Mouse (Mus musculus): ENCODE results near the gene Fcho1.

Fcho1 gene

DNA sequence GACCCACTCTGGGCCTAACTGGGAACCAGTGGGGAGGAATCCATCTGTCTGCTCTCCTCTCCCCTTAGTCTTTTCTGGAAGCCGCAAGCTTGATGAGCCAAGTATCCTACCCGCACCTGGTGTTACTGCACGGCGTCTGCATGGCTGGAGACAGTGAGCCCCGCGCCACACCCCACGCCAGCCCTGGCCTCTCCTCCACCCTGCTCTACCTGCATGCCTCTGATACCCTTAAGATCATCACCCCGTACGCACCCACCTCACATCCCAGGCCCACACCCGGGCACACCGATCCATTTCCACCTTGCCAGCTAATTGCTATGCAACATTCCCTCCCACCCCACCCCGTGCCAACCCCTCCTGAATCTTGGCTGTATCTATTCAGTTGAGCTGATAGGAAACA lies 42.7 kb downstream of the Fcho1 start:
- no peak for DNase-seq (ENCODE audit: low read depth)

DNA sequence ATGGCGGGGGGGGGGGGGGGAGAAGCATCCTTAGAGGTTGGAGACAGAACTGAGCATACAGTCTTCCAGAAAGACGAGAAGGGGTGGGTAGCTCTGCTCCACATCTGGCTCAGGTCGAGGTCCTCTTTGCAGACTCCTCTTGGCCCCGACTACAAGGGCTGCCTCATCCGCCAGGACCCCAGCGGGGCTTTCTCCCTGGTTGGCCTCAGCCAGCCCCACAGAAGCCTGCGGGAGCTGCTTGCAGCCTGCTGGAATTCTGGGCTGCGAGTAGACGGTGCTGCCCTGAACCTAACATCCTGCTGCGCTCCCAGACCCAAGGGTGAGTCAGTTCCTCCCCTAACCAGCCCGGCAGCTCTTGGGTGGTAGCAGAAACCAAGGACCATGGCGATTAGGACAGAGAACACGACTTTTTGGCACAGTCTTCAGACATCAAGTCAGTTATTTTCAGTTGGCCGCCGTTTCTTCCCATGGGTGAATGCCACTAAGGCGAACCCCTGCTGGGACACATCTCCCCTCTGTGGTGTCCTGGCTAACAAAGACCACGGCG lies 44.1 kb downstream of the Fcho1 start:
- no peak for DNase-seq (ENCODE audit: low read depth)

DNA sequence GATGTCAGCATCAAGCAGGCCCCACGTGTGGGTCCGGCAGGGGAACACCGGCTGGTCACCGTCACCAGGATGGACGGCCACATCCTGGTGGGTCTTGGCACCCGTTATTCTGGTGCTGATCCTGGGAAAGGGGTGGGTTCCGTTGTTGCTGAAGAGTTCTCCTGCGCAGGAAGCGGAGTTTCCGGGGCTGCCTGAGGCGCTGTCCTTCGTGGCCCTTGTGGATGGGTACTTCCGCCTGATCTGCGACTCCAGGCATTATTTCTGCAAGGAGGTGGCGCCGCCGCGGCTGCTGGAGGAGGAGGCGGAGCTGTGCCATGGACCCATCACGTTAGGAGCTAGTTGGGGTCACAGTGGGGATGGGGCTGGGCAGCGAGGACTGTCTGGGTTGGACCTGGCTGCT lies 45.0 kb downstream of the Fcho1 start:
- DNase-seq (ENCODE audit: low read depth): no peak

DNA sequence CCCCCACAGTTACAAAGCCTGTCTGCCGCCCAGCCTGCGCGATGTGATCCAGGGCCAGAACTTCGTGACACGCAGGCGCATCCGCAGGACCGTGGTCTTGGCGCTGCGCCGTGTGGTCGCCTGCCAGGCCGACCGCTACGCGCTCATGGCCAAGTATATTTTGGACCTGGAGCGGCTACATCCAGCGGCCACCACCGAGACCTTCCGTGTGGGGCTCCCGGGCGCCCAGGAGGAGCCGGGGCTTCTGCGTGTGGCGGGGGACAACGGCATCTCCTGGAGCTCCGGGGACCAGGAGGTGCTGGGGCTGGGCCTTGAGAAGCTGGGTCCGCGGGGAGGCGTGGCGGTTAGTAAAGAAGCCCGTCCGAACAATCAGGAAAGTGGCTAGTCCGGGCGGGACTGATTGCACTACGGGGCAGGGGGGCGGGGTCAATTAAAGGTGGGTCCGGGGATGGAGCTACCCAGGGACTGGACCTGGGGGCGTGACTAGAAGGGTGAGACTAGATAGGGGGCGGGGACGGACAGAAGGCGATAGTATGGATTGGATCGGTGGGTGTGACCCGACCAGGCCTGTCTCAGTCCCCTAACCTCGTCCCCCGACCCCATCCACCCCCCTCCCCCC lies 45.9 kb downstream of the Fcho1 start:
- no peak for DNase-seq (ENCODE audit: low read depth)

DNA sequence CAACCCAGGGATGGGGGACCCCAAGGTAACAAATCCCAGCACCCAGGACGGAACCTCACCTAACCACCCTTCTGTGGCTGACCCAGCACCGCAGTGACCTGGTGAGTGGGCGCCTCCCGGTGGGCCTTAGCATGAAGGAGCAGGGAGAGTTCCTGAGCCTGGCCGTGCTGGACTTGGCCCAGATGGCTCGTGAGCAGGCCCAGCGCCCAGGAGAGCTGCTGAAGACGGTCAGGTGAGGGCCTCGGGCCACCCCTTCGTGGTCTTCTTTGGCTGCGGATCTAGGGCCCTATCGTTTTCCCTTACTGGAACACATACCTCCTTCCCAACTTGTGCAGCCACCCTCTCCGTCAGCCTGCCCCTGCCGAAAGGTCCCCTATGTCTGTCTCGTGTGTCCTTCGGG lies 46.4 kb downstream of the Fcho1 start:
- DNase-seq (ENCODE audit: low read depth): no peak

DNA sequence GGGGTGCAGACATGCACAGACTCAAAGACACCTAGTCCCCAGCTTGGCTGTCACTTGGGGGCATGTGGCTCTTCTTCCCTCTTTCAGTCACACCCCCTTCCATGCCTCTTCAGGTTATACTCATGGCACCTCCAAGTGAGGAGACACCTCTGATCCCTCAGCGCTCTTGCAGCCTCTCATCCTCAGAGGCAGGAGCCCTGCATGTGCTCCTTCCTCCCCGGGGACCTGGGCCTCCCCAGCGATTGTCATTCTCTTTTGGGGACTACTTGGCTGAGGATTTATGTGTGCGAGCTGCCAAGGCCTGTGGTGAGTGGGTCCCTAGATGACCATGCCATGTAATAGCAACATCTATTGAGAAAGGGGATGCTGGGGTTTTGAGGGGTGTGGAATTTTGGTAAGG lies 47.3 kb downstream of the Fcho1 start:
- no peak for DNase-seq (ENCODE audit: low read depth)

DNA sequence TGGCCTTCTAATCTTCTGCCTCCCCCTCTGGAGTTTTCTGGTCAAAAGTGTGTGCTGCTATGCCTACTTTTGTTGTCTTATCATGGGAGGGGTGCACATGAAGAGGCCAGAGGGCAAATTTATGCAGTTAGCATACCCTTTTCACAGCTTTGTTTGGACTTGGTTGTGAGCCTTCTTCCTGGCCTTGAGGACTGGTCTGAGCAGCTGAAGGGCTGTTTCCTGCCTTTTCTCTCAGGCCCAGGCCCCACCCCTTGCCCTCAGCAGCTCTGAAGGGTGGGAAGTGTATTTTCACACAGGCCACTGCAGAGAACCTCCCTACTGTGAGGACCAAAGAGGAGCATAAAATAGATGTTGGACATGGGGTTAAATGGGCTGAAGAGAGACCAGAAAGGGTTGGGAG lies 48.0 kb downstream of the Fcho1 start:
- DNase-seq (ENCODE audit: low read depth): no peak

DNA sequence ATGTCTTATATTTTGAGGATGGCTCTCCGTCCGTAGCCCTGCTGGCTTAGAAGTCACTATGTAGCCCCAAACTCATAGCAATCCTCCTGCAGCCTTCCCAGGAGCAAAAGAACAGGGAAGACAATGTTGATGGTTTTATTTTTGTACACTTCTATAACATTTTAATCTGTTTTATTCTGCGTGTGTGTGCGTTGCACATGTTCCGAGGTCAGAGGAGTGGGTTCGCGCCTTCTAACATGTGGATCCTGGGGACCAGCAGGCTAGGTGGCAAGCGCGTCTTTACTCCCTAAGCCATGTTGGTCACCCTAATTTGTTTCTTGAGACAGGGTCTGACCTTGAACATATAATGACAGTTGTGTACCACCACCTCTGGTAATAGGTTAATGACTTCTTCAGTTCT lies 48.7 kb downstream of the Fcho1 start:
- DNase-seq (ENCODE audit: low read depth): no peak

DNA sequence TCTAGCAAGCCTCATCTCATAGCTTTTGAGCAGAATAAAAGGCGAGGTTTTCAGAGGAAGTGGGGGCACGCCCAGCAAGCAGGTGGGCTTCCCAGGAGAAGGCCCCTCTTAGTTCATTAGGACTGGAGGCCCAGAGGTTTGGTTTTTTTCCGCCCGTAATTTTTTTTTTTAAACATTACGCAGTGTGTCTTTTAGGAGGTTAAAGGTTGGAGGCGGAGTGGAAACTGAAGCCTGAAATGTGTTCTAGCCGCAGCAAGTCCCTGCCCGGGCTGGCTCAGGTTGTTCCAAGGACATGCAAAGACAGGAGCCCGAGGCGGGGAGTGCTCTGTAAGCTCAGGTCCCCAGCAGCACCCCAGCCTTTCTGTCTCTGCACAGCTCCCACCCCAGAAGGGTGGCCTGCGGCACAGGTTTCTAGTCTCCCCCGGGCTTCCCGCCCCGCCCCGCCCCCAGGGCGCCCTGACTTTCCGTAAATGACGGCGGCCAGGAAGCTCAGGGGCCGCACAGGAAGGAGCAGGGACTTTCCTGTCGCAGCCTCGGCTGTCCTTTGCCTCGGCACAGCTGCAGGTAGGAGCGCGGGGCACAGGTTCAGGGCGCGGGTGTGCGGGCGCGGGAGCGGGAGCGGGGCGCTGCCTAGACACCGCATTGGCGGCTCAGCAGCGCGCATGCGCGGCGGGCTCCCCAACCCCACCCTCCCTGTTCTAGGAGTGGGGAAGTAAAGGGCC lies 49.3 kb downstream of the Fcho1 start, which contains the start of gene Jak3:
Jak3 (plus strand) TSS at position 277 of the 722 bp plus-strand sequence.
- DNase-seq (ENCODE audit: low read depth): peak; percentile 84

DNA sequence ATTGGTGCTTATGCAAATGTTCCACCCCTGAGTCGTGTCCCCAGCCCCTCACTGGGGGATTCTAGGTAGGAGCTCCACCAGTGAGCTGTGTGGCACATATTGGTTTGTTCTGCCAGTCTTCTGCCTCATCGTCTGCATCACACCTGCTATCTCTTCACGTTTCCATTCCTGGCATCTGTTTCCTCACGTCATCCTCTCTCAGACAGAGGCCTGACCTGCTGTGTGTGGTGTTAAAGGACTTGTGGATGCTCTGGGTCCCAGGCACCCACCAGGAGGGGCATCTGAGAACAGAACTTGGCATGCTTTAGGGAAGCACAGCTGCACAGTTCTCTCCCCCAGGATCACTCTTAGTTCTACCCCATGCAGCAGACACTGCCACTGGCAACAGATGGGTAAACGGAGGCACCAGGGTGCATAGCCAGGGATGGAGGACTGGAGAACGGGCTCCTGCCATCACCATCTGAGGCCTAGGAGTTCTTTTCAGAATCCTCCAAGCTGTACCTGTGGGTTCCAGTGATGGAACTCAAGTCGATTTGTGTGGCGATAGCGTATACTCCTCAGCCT lies 50.0 kb downstream of the Fcho1 start:
- DNase-seq (ENCODE audit: low read depth): no peak

DNA sequence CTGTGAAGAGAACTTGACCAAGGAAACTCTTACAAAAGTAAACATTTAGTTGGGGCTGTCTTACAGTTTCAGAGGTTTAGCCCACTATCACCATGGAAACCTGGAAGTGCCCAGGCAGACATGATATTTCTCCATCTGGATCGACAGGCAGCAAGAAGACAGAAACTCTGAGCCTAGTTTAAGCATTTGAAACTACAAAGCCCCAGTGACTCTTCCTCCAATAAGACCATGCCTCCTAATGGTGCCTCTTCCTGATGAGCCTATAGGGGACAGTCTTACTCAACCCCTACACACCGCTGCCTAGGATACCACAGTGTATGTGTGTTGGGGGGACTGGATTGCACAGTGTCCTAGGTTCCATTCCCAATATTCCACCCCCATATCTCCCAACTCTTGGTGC lies 51.4 kb downstream of the Fcho1 start:
- no peak for DNase-seq (ENCODE audit: low read depth)

DNA sequence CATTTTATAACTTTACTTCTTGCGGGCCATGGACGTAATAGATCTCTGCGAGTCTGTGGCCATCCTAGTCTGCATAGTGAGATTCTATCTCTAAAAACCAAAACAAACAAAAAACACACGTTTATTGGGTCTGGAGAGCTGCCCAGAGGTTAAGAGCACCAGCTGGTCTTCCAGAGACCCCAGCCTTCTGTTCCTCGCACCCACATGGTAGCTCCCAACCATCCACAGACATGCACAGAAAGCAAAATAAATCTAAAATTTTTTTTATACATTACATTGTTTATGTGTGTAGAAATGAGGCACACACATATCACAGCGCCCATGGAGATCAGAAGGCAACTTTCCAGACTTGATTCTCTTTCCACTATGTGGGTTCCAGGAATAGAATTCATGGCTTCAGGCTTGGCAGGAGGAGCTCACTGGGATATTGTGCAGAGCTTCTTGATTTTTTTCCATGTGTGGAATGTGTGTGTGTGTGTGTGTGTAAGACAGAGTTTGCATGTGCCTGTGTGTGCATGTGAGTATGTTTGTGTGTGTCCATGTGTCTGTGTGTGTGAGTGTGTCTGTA lies 53.3 kb downstream of the Fcho1 start:
- DNase-seq (ENCODE audit: low read depth): peak; percentile 74

DNA sequence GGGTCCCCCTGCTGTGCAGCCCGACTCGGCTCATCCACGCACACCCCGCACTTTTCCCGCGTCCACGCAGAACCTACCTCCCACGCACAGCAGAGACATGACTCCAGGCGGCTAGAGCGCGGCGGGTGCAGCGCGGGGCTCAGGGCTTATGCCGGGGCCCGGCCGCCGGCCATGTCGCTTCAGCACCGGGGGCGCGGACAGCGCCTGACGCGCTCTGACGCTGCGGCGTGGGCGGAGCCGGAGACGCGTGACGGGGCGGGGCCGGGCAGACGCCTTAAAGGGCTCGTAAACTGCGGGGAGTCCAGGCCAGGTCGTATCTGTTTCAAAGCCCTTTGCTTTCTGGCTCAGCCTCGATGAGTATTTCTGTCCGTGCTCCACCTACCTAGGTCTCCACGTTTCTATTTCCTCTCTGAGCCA lies 54.0 kb downstream of the Fcho1 start, which contains the start of gene Unc13a:
Unc13a (minus strand) TSS at position 209 of the 417 bp plus-strand sequence.
- peak; percentile 96 for DNase-seq (ENCODE audit: low read depth)

DNA sequence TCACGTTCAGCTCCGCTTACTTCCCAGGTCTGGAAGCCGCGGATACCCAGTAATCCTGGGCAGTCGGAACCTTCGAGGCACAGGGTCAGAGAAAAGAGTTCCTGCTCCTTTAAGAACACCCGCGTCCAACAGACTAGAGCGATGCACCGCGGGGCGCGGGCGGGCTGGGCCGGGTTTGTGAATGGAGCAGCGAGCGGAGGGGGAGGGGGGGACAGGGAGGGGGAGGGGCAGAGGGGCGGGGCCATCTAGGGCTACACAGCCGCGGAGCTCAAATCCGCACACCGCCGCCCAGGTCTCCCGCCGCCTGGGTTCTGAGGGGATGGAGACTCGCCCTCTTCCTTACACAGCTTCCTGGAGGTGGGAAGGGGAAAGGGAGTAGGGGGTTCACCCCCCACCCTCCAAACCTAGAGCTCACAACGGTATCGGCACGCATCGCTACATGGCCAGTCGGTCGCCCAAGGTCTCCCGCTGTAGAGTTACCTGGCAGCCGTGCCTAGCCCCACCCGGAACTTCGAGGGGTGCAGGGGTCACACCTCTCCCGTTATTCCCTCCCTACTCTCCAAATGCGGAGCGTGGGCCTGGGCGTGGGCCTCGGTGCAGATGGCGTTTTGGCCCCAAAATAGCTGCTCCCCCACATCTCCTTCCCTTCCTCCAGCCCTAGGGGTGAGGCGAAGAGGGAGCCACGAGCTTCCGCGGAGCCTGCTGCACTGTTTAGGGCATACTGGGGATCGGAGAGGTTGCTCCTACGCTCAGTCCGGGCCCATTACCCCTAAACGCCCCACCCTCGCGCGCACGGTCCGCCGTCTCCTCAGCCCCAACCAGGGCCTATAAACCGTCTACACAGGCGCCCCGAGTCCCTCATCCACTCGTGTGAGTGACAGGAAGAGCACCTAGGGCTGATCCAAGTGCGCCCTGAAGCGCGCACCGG lies 54.6 kb downstream of the Fcho1 start:
- DNase-seq (ENCODE audit: low read depth): peak; percentile 95

DNA sequence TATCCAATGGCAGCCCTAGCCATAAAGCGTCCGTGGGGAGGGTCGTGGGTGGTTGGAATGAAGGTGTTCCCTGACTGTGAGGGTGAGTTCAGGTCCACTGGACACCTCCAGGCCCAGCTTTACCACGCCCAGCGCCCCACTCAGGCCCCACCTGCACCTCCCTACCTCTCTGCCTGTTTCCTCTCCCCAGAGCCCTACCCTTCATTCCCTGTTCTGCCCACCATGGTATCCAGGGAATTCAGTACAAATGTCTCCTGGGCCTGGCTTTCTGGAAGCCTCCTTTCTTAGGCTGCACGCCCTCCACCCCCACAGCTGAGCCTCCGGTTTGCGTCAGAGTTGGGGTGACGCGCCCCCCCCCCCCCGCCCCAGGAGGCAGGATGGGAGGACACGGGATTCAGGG lies 55.3 kb downstream of the Fcho1 start:
- DNase-seq (ENCODE audit: low read depth): no peak

DNA sequence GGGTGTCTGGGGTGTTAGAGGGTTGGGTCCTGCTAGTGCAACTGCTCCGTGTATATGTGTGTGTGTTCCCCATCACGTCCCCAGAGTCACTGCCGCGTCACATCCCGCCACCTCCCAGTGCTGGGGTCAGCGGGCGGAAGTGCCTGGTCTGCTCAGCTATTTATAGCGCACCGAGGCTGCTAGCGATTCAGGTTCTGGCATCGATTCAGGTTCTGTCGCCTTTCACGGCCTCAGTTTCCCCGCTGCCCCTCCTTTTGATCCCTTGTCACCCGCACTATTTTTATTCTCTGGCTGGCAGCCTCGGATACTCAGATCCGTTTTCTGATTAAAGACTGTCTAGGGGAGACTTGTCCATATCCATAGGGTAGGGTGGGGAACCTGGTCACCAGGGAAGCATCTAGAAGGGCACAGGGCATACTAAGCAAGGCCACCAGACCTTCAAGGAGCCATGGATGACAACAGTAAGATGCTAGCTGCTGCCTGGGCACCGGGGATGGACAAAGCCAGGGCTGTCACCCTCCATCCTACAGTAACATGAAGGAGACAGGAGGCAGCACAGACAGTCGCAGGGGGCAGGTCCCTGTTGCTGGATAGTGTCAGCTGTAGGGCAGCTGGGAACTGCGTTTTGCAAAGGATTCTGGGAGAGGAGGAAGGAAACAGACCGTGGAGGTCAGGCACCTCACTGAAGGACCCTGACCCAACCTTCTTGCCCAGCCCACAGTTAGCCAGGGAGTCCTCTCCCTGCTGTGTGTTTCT lies 57.1 kb downstream of the Fcho1 start:
- peak; percentile 53 for DNase-seq (ENCODE audit: low read depth)

DNA sequence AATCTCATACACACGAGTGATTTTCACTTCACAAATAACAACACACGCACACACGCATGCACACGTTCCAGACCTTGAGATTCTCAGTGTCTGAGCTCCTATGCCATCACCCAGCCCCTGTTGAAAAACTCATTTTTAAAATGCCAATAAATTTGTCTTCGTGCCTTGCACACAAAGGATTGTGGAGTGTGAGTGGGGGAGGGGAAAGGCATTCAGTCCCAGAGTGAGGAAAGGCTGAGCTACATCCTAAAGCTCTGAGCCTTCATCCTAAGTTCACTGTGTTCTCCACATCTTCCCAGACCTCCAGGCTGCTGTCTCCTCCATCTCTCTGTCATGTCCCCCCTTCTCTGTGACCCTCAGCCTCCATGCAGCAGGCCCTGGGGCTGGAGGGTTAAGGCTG lies 58.3 kb downstream of the Fcho1 start:
- peak; percentile 45 for DNase-seq (ENCODE audit: low read depth)

DNA sequence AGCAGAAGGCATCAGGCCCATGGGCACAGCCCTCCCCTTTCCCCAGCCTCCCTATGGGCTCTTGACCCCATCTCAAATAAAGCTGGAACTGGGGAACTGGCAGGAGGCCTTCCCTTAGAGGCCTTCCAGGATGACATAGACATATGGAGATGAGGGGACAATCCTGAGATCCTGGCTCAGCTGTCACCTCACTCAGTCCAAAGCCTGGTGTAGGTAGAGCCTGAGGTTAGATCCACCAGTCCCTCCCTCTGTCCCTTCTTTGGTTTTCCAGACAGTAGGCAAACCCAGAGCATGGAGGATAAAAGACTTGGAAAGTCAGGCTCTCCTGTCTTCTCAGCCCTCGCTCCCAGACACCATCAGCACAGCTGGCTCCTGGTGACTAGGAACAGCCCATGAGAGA lies 58.7 kb downstream of the Fcho1 start:
- DNase-seq (ENCODE audit: low read depth): no peak

DNA sequence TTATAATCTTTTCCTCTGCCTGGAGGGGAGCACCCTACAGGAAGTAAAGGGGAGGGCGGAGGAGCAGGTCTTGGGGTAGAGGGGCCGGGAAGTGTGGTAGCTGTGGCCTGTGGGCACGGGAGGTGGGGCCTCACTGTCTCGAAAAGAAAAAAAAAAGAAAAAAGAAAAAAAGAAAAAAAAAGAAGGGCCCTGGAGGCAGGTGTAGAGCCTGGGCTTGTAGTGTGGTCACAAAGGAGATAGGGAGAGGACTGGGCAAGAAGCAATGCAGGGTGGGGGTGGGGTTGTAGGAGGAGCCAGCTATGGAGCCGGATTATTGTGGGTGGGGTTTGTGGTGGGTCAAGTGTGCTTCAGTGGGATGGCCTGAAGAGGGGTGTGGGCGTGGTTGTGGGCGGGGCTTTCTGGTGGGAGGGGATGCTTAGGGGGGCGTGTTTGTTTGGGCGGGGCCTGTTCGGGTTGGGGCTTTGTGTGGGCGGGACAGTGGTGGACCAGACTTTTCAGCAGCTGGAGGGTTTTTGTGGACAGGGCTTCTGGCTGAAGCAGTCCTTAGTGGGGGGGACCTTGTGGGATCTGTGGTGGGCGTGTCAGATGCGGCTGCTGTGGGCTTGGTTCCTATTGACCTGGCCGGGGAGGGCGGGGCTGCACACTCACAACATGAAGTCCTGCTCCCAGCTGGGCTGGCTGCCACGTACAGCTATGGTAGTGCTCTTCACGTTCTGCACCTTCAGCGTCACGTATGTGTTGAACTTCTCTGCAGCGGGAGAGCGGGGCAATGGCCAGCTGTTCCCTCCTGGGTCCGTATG lies 60.0 kb downstream of the Fcho1 start:
- peak; percentile 94 for DNase-seq (ENCODE audit: low read depth)

All from NIH3T3 (cell line).